Mouse (Mus musculus): ENCODE measurements around the gene Acly.

- TF ChIP-seq CTCF (IDR thresholded peaks at IDR 0.05; ENCODE audit: extremely low read depth, insufficient read depth, low read length) (no peak), POLR2A (IDR thresholded peaks at IDR 0.05; ENCODE audit: extremely low read depth, insufficient read depth, low read length) (no peak)
These were observed 54.9 kb downstream of the Acly start for GRCm38 (mm10) chr11:100472935-100473295.
